Mouse (Mus musculus): ENCODE measurements around the gene Hagh.

DNA sequence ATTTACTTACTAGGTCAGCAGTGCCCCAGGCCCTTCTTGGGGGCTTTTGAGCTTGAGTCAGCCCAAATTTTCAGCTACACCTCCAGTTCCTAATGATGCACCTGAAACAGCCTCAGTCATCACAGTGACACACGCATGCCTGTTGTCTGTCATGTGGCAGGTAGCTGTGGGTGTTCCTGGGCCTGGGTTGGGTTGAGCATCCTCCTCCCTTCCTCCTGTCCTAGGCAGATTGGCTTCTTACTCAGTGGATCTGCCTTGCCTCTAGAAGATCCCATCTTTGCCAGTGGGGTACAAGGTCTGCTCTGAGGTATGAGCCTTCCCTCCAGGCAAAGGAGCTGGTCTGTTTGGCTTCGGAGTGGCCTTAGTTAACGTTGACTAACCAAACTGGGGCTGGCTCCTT lies 48.9 kb downstream of the Hagh start:
- TF ChIP-seq CTCF (IDR thresholded peaks at IDR 0.05; ENCODE audit: borderline replicate concordance, control insufficient read depth, extremely low read depth, insufficient read depth, low read length, poor library complexity) (no peak), POLR2A (IDR thresholded peaks at IDR 0.05; ENCODE audit: control insufficient read depth, extremely low read depth, insufficient read depth, low read length, poor library complexity) (no peak)
